Mouse (Mus musculus) right cerebral cortex, postnatal 10 days (tissue): ENCODE measurements around the gene Olfr1440.
A peak's percentile ranks its signal among the peaks of the same experiment; 100 is the strongest.

ENCODE experiments used
- DNase-seq, 2 experiments: peaks; one replicate each; pipeline ENCODE4 v3.0.0; 2021; ENCODE audit warnings: low spot score in 2 of 2

Olfr1440 gene

DNA sequence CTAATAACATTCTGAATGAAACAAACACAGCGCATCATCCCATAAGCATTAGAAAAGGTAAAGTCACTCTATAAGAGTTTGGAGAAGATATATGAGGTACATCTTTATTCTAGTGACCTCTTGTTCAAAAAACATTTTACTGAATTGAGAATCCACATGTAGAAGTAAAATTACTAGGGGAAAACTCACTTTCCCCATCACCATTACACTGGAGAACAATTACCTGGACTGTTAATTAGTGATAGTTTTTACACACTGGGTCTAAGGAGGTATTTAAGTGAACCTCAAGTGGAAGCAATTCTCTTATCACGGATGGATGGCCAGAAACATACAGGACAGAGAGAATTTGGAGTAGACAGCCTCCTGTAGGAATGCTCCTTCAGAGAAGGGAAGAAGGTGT, at the start of gene Olfr1440:
Gene Olfr1440, plus strand, starts transcription at position 301 of the 400 bp plus-strand sequence.
- no peak for DNase-seq

DNA sequence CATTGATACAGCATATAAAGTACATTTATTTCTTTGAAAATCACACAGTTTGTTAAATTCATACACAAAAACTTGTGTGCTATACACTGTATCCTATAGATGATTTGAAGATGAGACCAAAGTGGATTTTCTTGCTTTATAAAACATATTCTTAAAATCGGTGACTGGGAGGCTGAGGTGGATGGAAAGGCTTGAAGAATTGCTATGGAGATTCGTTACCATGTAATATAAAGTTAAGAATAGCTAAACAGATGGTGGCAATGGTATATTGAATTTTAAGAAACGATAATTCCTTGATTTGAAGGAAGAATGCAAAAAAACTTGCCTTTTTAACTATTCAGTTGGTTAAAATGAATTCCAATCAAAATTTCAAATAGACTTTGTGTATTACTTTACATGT, 14.1 kb upstream of the Olfr1440 start:
- DNase-seq = no peak

DNA sequence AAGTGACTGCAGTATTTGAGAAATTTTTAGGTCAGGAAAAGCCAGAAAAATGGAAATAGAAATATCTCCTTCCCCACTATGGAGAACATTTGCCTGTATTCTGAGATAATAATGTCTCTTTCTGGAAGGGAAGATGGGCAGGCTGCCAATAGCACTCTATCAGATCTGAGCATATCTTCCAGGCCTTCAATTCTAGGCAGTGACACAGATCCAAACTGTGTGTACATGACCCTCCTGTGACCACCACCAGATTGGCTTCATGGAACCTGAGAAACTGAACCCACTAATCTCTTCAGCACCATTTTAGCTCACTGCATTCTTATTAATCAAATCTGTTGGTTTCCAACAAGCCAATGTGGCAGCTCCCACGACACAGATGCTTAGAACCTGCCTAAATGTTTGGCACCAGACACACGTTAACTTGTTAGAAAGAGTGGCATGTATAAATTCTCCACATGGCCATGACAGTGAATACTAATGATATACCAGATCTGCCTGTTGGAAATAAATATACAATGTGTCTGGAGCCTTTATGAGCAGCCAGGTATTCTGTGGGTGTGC, 12.5 kb upstream of the Olfr1440 start:
- DNase-seq = peak; percentile 41 to 44

DNA sequence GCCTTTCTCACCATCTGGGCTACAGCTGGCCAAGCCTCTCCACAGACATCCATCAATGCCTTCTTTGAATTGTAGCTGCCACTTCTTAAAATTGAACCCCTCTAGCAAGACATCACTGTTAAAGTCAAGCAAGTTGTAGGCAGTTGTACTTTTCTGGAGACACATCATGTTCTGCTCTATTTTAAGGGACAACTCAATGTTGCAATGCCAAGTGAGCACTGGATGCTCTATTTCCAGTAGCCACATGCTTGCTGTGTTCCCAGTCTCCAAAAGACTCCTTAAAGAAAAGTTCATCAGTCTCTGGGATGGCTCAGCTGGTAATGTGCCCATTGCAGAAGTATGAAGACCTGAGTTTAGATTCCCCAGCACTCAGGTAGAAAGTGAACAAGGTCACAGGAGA, 26.7 kb downstream of the Olfr1440 start:
- DNase-seq = no peak

DNA sequence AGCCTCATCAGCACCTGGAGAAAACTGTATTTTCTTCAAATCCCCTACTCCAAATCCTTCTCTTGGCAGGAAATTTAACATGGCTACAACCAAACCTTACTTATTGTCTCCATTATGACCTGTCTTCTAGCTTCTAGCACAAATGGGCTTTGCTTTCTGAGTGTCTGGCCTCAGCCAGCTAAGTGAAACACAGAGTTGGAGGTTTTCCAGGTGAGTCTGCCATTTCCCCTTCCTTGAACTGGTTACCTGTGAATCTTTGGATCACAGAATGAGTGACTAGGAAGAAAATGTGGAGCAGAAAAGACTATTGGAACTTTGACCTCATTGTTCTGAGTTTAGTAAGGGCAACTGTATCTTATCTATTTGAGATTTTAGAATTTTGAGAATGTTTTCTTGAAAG, 30.3 kb downstream of the Olfr1440 start, which contains the start of gene Olfr1441:
Gene Olfr1441, plus strand, starts transcription at position 73 of the 400 bp plus-strand sequence.
- DNase-seq = no peak

DNA sequence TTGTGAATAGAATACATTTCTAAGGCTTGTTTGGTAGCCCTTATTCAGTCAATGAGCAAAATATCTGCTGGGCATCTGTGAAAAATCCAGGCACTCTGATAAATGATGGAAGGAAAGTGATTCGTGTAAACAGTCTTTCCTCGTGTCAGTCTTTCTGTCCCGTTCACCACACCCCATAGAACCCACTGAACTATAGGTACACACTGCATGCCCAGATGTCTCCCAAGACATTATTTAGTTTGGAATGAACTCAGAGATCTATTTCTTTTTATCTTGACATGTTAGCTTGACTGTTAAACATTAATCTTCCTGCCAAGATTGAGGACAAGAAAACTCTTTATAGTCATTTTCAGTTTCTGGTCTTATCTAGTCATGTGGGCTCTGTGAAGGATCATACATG, 31.2 kb downstream of the Olfr1440 start:
- no peak for DNase-seq

DNA sequence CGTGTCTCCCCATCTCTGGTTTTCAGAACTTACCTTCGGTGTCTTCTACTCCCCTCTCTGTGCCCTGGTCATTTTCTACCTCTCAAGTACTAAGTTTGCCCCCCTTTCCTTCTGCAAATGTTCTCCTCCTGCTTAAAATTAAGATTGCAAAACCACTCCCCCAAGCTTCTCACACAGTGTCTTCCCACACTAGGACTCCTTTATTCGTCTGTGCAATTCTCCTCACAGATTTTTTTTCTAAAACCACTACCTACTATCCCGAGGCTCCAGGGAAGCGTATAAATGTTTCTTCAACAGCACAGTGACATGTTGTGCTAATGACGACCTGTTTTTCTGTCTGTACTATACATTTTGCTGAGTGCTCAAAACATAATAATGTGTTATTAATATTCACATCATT, 33.5 kb downstream of the Olfr1440 start:
- DNase-seq = no peak

DNA sequence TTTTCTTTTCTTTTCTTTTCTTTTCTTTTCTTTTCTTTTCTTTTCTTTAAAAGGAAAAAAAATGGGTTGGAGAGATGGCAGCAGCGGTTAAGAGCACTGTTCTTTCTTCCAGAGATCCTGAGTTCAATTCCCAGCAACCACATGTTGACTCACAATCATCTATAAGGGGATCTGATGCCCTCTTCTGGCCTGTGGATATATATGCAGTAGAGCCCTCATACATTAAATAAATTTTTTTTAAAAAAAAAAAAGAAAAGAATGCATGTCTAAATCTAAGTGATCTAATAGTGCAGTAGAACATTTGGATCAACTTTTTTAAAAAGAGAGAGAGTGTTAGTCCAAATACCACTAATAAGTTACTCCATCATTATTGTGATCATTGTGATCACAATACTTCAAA, 34.6 kb downstream of the Olfr1440 start:
- no peak for DNase-seq

DNA sequence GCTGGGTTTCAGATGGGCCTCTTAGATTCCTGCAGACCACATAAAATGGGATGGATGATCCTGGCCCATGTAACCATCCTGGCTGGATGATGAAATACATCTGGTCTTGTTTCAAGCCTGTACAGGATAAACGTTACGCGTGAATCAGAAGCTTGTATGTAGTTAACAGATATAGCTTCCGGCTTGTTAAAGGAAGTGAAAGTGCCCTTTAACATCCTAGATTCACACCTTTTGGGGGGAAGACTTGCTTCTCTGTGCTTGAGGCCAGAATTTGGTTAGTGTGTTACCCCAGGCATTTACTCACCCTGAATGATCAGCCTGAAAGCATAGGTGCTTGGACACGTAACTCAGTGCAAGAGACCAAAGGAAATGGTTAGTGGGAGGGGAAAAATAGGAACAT, 40.0 kb downstream of the Olfr1440 start:
- no peak for DNase-seq

DNA sequence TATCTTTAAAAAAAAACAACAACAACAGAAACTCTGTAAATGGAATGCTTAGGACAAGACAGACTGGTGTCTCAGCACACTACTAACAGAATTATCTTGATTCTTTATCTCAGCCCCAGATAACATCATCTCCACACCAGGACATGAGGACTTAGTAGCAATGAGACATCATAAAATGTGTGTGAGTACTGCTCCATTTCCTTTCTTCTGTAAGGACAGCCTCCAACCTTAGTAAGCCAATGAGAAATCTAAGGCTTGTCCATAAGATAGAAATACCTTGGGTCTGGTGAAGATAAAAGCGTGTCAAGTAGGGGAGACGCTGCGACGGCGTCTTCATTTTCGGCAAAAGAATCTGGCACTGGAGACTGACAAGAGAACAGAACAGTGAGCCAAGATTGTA, 40.5 kb downstream of the Olfr1440 start, which contains the start of gene Pfpl:
Gene Pfpl, plus strand, starts transcription at position 301 of the 400 bp plus-strand sequence.
- no peak for DNase-seq

DNA sequence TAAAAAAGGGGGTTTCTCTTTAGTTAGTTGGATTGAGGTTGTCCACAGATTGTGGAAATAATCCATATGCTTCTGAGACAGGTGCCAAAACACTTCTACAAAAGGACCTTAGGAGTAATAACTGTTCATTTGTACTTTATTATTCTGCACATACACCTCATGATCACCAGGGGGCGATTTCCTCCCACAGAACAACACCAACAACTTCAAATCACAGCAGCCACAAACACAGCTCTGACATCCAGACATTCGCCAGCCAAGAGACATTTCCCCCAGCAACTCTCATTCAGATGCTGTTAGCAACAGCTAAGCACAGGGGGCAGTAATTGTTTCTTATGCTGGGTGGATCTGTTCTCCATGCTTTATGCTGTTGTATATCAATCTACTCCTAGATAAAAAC, 46.0 kb downstream of the Olfr1440 start:
- DNase-seq = peak; percentile 50 to 53

DNA sequence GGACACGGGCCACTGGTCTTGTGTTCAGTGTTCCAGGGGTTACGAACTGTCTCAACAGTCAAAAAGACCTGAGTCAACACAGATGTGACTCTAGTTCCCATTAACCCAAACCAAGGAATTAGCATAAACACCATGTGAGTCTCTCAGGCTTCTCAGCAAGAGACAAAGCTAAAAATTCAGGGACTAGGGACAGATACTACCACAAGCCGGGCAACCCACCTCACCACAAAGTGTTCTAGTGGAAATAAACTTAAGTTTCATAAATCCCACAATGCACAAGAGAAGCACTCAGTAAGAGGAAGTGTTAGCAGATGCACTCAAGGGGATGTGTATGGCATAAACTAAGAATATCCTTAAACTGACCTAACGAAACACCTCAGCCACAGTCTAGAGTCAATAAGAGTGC, 47.9 kb downstream of the Olfr1440 start:
- DNase-seq = no peak

DNA sequence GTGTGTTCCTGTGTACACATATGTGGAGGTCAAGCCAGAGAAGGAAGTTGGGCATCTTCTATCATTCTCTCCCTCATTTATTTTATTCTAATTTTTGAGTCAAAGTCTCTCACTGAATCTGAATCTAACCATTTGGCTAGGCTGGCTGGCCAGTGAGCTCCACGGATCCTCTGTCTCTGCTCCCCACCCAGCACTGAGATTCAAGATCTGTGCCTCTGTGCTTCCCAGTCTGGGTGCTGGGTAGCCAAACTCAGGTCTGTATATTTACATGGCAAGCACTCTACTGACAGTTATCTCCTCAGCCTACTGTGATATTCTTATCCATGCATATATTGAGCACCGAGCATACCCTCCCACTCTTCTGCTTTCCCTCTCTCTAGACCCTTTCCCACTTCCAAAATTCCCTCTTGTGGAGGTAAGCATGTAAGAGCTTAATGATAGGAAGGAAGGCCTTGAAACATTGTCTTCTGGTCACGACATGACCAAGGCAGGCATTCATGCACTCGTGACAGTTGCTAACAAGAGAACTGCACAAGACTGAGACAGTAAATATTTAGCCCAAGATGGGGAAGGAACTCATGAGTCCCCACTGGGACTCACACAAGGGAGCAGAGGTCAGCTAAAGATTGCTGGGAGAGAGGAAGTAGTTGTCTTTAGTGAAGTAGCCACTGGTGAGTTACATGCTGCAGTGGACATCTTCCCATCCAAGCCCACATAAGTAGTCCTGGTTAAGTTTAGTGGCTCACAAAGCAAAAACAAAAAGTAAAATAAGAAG, 48.9 kb downstream of the Olfr1440 start:
- DNase-seq = no peak

DNA sequence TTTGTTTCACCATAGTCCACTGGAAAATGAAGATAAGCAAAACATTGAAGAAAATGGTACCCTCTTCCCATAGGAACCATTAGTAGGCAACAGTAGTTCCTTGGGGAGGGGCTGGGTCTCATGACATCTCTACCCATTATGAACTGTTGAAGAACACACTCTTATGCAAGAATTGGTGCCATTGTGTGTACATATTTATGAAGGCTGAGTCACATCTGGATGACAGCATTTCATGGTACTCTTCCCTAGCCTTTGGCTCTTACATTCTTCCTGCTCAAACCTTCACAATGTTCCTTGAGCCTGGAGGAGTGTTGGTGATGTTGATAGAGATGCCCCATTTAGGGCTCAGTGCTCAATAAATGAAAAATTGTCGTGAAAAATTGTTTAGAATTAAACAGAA, 52.5 kb downstream of the Olfr1440 start:
- DNase-seq = no peak

DNA sequence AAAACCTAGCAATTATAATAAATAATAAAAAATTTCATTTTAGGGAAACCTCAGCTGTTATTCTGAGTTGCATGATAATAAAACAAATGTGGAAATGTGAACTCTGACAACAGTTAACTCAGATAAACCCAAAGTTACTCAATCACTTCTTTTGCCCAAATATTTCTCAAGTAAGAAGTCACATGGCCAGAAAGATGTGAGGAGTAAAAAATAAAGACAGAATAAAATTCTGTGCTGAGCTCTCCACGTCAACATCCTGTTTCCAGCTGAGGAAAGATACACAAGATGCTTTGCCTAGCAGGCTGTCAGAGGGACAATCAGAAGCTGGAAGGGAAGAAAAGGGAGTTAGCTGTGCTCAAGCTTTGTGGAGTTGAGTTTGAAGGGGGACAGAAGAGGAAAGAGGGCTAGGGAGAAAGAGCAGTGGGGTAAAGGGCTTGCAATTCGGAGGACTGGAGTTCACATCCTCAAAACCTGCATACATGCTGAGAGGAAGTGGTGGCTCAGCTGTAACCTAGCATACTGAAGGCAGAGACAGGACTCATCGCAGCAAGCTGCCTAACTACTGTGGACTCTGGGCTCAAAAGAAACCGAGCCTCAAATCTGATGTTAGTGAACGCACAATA, 53.1 kb downstream of the Olfr1440 start:
- no peak for DNase-seq

DNA sequence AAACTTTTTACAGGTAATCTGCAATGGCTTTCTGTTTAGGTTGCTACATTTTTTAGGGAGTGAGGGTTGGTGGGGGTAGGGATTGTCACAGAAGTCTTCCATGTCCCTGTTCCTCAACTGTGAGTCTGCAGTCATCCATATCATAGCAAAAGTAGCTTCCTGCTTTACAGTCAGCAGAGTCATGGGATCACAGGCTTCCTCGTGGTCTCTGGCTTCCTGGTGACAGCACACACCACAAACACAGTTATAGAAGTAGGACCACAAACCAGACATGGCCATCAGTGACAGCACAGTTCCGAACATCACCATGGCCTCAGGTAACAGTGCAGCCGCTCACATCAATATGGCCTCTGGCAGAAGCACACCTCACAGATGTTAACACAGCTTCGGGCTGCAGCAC, 55.5 kb downstream of the Olfr1440 start:
- no peak for DNase-seq

DNA sequence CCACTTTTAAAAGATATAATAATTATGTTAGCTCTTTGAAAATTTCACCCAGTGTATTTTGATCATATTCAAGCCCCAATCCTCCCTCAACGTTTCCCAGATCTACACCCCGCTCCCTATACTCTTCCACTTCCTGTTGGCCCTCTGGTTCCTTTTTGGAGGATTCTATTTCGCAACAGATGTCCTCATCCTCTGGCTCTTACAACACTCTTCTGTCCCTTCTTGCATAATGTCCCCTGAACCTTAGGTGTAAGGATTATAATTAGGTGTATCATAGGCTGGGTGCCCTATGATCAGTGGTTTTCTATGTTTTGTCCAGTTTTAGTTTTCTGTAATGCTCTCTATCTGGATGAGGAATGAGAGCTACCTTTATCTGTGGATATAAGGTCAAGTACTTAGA, 57.9 kb downstream of the Olfr1440 start:
- DNase-seq = no peak
